Mouse (Mus musculus) heart, adult 18-20 months (tissue): ENCODE results near the gene Gsdma3. TPM values are rescaled to one million over a fixed set of nuclear protein-coding genes. Genes with fewer than 3 reads are reported as not detected.
"Not testable (repeated sequence)": the region's sequence is repeated elsewhere in the genome, so short reads cannot be mapped to it uniquely, and the experiment has no call there.

Experiments used
- DNase-seq, 2 experiments: peaks; one replicate each; pipeline ENCODE4 v3.0.0; 2021 to 2022; ENCODE audit warnings: mixed read lengths in 1 of 2
- total RNA-seq, 2 experiments: library from RNA; stranded (reverse); gene quantifications; 2 replicates each; pipeline ENCODE4 v1.2.3; 2021

The Gsdma3 gene
- total RNA-seq, 2 experiments from 2014 or later: 3.0 to 3.1 TPM

DNA sequence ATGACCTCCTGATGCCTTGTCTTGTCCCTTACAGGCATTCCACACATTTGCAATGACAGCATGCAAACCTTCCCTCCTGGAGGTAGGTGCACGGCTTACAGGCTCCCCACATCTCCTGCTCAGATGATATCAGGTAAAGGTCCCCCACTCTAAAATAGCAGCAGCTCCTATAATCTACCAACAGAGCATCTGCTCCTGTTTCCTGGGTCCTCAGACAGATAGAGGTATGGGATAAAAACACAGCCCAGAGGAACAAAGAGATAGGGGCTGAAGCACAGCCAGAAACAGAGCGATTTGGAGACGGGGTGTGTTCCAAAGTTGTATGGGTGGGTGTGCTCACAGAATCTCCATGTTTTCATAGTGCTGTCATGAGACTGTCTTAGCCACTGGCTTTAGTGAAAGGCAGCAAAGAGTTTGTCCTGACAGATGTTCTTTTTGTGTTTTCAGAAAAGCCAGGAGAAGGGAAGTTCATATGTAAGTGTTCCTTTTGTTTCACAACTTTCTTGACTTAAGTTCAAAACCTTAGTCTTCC, 45.2 kb downstream of the Gsdma3 start:
- no peak for DNase-seq

GRCm38 (mm10) chr11:98671857-98672256, 45.7 kb downstream of the Gsdma3 start:
- DNase-seq: no peak

- DNase-seq: no peak
Measured at GRCm38 (mm10) chr11:98672482-98672881, 46.3 kb downstream of the Gsdma3 start.

- DNase-seq: peak; percentile 60 to 68
Measured at GRCm38 (mm10) chr11:98673136-98673535, 47.0 kb downstream of the Gsdma3 start.

GRCm38 (mm10) chr11:98675829-98676363, 49.7 kb downstream of the Gsdma3 start:
- DNase-seq: no peak

DNA sequence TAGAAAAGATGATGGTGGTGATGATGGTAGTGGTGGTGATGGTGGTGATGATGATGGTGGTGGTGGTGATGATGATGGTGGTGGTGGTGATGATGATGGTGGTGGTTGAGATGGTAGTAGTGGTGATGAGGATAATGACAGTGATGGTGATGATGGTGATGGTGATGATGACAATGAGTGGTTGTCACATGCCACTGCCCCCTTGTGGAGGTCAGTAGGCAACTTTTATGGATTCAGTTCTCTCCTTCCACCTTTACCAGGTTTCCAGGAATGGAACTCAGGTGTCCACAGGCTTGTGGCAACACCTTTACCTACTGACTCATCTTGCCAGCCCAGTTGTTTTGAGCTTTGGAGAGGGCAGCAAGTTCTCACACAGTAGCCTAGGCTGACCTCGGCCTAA, 53.9 kb downstream of the Gsdma3 start:
- no peak for DNase-seq

- DNase-seq: not testable (repeated sequence)
Measured at GRCm38 (mm10) chr11:98680595-98680994, 54.4 kb downstream of the Gsdma3 start.

DNA sequence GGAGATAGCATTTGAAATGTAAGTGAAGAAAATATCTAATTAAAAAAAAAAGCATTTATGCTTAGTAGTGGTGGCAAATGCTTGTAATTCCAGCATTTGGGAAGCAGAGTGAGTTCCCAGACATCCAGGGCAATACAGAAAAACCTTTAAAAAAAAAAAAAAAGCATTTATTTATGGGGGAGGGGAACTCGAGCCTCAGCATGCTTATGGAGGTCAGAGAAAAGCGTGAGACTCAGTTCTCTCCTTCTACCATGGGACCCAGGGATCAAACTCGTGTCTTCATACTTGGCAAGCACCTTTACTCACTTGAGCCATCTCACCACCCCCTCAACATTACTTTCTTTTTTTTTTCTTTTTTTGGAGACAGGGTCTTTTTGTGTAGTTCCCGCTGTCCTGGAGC, 55.0 kb downstream of the Gsdma3 start:
- no peak for DNase-seq

GRCm38 (mm10) chr11:98681786-98682745, 55.9 kb downstream of the Gsdma3 start, which contains the start of gene Psmd3:
Gene Psmd3, plus strand, starts transcription at chr11:98682554.
- peak; percentile 97 to 100 for DNase-seq

GRCm38 (mm10) chr11:98682811-98683210, 56.7 kb downstream of the Gsdma3 start:
- DNase-seq: no peak

GRCm38 (mm10) chr11:98685642-98686041, 59.5 kb downstream of the Gsdma3 start:
- DNase-seq: no peak

DNA sequence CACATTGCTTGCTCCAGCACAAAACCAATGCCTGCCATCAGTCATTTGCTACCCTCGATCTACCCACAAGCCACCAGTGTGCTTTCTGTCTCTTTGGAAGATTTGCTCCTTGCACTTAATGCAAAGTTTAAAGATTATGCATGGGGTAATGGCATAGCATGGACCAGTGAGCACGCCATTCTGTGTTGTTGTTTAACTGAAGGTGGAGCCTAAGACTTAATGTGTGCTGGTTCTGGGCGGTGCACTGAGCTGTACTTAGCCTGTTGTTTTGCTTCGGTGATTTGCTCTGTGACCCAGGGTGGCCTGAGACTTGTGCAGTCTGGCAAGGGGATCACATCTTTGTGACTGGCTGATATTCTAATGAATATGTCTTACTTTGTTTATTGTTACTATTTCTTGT, 60.8 kb downstream of the Gsdma3 start:
- DNase-seq: no peak

Other genes starting within 250 kb of the Gsdma3 start
- 1,000 to 10,000 TPM; 1,636 to 2,096 TPM for gene Tcap, start 242.5 kb upstream of the Gsdma3 start, total RNA-seq
- gene Pnmt, start 239.9 kb upstream of the Gsdma3 start, total RNA-seq: under 1 TPM; 0.84 to 0.90 TPM
- gene Pgap3, start 225.9 kb upstream of the Gsdma3 start, total RNA-seq: 1 to 10 TPM; 8.1 to 9.1 TPM
- gene Erbb2, start 213.9 kb upstream of the Gsdma3 start, total RNA-seq: 1 to 10 TPM; 5.6 to 5.9 TPM
- gene Mien1, start 187.4 kb upstream of the Gsdma3 start, total RNA-seq: 10 to 100 TPM; 63.9 to 65.9 TPM
- gene Grb7, start 180.0 kb upstream of the Gsdma3 start, total RNA-seq: under 1 TPM; 0.21 to 0.30 TPM
- 1 to 10 TPM in 1 of 2 experiments, under 1 TPM in 1; 0.89 to 5.0 TPM for gene Ikzf3, start 80.3 kb upstream of the Gsdma3 start, total RNA-seq
- not detected for gene Zpbp2, start 75.3 kb upstream of the Gsdma3 start, total RNA-seq
- 10 to 100 TPM; 42.6 to 47.5 TPM for gene Ormdl3, start 39.0 kb upstream of the Gsdma3 start, total RNA-seq
- not detected for gene Lrrc3c, start 28.1 kb upstream of the Gsdma3 start, total RNA-seq
- 10 to 100 TPM in 1 of 2 experiments, 1 to 10 TPM in 1; 6.6 to 10.4 TPM for gene Gm12355, start 699 bp upstream of the Gsdma3 start, total RNA-seq
- gene Gsdma2, start 20.4 kb downstream of the Gsdma3 start, total RNA-seq: not detected
- gene Gsdma, start 38.0 kb downstream of the Gsdma3 start, total RNA-seq: under 1 TPM; 0.10 TPM
- gene Psmd3, start 56.2 kb downstream of the Gsdma3 start, total RNA-seq: 100 to 1,000 TPM in 1 of 2 experiments, 10 to 100 TPM in 1; 99.2 to 107 TPM
- not detected for gene Csf3, start 74.9 kb downstream of the Gsdma3 start, total RNA-seq
- gene Med24, start 103.1 kb downstream of the Gsdma3 start, total RNA-seq: 10 to 100 TPM; 42.0 to 44.2 TPM
- gene Thra, start 114.3 kb downstream of the Gsdma3 start, total RNA-seq: 100 to 1,000 TPM in 1 of 2 experiments, 10 to 100 TPM in 1; 99.7 to 103 TPM
- gene Nr1d1, start 149.0 kb downstream of the Gsdma3 start, total RNA-seq: 10 to 100 TPM; 54.2 to 67.6 TPM
- gene Msl1, start 169.2 kb downstream of the Gsdma3 start, total RNA-seq: 10 to 100 TPM; 71.7 to 73.3 TPM
- 10 to 100 TPM; 17.2 to 19.3 TPM for gene Casc3, start 178.5 kb downstream of the Gsdma3 start, total RNA-seq
- gene Rapgefl1, start 210.4 kb downstream of the Gsdma3 start, total RNA-seq: under 1 TPM; 0.72 to 0.82 TPM
- 10 to 100 TPM in 1 of 2 experiments, 1 to 10 TPM in 1; 7.3 to 10.1 TPM for gene Wipf2, start 237.3 kb downstream of the Gsdma3 start, total RNA-seq